Mouse (Mus musculus) embryo, embryonic 11.5 days (tissue): Measurements from ENCODE around the gene Thrb.

Experiments
- DNase-seq: peaks from one replicate; pipeline ENCODE4 v3.0.0-alpha.2; 2012; ENCODE audit warnings: low read depth, low spot score

Thrb gene

DNA sequence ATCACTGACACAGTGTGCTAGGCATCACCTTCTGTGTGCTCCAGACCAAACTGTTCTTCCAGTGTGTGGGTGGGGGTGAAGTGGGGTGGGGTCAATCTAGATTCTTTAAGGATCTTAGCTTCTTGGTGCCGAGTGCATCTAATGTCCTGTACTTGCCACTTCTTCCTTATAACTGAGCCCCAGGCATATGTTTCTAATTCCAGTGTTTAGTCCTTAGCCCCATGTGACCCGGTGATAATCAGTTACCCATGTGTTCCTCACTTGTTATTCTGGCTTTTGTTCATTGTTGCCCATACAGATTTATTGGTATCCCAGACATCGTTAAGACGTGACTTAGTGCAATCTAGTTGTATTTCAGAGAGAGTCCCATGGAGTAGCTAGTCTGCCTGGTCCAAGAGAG, 121.9 kb downstream of the Thrb start:
- DNase-seq = no peak

DNA sequence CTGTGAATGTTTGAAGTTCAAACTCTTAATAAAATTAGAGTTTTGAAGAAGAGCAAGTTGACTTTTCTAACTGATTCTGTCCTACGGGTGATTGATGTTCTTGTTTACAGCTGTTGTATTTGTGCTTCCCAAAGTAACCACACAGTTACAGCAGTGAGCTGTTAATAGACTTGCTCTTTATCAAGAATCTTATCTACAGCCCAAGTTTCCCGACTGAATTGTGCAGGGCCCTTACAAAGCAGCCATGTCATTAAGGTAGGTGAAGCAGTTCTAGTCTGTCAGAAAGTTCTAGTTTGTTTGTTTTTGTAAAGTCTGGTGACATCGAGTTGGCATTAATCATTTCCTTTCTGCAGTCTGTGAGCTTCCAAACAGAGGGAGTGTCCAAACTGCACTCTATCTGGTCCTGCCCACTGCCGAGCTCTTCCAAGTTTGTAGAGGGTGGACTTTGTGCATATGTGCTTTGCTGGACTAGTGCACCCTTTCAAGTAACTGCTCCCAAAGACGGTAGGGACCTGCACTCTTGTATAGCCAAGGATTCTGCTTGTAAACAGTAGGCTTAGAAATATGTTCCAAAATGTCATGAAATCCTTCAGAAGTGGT, 124.2 kb downstream of the Thrb start:
- DNase-seq = no peak

DNA sequence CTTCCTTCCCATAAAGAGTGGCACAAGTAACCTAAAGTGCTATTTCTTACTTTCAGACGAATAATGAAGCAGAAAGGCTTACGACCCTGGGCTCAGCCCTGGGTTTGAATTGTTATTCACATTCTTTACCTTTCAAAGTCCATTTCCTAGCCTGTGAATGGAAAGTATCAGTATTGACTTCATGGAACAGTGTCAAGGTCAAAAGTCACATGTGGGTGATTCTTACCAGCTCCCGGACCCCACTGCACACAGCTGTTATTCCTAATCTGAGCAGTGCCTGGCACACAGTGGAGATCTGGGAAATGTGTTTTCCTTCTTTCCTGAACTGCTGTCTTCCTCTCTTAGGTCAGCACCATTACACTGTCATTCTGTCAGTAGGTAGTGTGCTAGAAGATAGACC, 125.3 kb downstream of the Thrb start:
- DNase-seq = no peak

DNA sequence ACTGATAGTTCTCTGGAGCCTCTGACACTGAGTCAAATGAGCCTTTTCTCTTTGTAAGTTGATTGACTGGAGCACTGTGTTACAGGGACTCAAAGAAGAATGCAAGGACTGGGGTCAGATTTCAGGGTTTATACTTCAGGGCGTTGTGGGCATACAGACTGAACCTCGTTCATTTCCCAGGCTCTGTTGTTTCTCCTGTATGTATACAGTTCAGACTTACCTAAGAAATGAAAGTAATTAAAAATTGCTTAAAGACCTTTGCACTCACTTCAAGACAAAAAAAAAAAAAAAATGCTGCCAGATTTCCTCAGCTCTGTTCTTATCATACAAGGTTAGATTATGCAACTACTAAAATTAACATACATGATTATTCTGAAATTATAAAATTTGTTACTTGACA, 126.2 kb downstream of the Thrb start:
- no peak for DNase-seq

DNA sequence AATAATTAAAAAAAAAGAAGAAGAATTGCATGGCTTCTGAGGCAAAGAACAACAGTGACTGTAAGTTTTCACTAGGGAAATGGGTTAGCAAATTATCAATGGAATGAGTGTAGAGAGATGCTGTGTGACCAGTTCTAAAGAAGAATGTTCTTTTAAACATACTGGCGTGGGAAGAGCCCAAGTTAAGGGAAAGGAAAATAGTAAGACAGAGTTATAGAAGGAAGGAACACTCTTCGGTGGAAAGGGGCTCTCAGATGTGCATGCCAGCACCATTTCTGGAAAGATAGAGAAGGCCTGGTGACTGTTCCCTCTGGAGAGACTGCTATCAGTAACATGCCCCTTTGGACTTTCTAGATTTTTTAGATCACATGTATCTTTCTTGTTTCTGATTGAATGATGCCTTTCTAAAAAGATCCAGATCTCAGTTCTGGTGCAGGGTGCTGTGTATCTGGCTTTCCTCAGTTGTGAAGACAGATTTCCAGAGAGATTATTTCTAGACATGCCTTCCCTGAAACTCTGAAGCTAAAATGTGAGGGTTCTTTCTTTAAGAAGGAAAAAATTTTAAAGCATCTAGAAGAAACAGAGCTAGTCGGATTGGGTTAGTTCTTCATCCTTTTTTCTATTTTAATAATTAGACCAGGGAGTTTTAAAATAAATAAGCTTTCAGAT, 144.0 kb downstream of the Thrb start:
- DNase-seq = no peak

DNA sequence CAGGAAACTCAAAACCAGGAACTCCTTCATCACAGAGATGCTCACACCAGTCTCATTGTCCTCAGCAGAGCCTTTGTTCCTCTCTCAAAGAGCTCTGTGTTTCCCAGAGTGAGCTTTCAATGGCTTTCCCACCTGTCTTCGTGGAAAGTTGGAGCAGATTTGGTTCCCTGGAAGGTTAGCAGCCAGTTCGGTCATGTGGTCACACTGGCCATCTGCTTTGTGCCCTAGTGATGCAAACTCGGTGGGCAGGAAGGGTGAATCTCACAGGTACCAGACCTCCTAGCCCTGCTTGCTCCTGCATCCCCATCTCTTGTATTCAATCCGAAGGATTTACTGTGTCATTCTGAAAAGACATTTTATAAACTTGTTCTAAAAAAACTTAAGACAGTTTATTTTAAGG, 151.0 kb downstream of the Thrb start:
- DNase-seq = no peak

DNA sequence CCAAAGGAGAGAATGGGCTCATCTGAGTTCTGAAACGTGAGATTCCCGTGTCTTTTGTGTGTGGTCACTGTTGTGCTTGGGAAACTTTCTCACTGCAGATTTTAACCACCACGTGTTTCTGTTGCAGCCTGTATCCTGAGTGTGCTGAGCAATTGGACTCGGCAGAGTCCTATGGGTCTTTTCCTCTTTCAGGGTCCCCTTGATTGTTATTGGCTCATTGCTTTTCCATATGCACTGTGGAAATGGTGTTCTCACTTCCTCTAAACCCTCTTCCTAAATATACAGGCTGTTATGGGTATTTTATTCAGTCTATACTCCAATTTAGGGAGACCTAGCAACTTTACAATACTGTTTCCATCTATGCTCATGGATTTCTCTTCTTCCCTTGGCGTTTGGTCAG, 152.4 kb downstream of the Thrb start:
- no peak for DNase-seq

DNA sequence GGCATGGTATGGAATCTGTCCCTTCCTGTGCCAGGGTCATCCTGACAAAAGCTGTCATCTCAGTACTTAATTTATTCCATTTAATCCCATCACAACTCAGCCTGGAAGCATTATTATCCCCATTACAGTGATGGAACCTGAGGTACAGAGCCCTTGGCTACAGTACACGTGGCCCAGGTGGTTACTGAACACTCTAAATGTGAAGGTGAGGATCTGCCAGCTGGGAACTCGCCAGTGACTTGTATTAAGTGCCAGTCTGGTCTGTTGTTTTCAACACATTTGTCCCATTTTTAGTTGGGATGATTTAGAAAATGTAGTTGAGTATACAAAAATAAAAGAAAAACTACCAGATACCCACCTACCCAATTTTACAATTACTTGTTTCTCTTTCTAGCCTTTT, 155.0 kb downstream of the Thrb start:
- DNase-seq = no peak

DNA sequence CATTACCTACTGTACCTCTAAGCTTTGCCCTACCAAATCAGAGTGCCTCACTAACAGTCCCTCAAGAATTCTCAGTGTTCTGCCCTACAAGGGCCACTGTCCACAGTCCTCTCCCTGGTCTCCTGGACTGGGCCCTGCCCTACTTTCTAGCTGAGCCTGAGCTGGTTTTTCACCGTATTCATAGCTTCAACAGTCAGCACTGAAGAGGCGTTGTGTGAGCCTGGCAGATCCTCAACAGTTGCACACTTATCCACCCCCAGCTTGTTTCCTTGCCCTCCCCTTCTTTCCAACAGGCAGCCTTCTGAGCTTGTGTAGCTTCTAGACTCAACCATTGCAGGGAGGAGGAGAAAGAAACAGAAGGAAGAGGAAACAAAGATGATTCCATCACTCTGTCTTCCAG, 158.0 kb downstream of the Thrb start:
- DNase-seq = no peak

DNA sequence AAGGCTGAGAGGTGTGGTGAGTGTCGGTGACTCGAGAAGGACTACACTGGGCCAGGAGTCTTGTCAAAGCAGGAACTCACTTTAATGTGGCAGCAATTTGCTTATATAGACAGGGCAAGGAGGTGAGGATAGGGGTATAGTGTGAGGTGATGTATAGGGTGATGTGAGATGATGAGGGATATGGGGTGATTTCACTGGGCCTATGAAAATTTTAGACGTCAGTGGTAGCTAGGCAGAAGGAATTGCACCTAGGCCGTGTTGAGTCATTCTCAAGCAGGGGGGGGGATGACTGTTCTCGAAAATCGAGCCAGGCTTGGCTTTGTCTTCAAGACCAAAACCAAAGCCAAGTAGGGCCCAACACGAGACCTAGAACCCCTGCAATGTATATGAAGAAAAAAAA, 162.7 kb downstream of the Thrb start:
- DNase-seq = no peak

DNA sequence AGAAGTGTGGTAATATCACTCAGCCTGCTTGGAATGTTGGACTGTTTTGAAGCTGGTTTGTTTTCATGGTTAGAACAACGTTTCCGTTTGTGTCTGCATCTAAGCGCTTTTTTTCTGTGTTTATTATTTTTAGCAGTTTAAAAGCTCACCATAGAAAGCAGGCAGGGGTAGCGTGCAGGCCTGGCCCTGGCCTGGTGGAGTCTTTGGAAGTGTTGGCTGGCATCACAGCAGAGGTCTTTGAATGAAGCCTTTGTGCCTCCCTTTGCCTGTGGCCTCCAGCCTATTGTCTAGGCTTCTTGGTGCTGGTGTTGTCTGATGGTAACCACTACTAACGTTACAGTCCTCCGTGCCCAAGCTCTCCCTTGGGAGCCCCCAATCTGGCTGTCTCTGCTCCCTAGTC, 167.3 kb downstream of the Thrb start:
- DNase-seq = no peak

DNA sequence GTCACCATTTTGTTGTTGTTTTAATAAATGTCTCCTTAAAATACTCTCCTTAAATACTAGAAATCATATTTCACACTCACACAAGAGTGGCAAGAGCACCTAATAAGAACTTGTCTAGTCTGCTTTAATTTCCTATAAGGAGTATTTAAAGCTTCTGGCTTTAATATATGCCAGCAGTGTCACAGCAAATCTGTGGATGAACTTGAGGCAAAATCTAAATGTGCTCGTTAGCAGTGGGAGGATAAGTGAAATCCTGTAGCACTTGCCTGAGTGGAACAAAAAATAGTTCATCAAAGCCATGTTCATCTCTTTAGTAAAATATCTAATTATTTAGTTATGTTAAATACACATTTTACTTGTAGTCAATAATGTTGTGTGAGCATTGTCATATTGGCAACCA, 175.7 kb downstream of the Thrb start:
- no peak for DNase-seq

DNA sequence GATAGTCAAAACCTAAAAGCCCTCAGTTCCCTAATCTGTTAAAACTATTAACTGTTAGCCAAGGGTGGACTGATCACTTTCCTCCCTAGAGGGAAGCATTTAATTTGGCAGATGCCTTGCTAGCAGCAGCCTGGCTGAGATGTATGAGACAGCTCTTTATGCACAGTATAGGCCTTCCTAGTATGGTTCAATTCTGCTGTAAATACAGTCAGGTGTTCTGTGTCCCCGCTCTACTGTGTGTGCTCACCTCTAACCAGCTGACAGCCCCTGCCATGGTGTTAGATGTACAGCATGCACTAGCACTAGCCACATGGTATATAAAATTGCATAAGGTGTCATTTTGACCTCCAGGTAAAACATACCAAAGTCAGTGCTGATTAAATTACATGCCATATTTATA, 176.7 kb downstream of the Thrb start:
- DNase-seq = no peak

DNA sequence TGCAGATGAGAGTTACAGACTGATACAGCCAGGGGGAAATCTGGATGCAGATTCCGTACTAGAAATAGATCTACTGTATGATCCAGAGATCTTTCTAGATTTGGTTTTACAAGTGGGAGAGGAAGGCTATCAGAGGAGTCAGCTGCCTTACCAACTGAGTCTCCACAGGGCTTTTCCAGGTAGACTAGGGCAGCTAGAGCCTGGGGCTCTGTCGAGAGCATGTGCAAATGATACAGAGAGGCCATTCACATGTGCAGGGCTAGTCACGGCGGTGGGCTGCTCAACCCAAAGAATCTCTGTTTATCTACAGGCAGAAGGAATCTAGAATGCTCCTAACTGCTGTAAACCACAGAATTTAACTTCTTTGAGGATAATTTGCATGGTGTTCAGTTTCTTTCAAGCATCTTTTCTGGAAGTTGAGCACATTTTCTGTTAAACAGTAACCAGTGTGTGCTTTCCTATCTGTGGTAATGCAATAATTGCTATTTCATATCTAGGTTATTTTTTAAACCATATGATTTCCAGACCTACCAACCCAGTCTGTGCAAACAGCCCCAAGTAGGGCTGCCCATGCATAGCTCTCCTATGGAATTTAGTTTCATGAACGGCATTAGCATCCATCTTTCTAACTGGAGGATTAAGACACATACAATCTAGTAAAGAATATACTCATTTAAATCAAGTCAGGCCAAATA, 185.1 kb downstream of the Thrb start:
- DNase-seq = no peak

DNA sequence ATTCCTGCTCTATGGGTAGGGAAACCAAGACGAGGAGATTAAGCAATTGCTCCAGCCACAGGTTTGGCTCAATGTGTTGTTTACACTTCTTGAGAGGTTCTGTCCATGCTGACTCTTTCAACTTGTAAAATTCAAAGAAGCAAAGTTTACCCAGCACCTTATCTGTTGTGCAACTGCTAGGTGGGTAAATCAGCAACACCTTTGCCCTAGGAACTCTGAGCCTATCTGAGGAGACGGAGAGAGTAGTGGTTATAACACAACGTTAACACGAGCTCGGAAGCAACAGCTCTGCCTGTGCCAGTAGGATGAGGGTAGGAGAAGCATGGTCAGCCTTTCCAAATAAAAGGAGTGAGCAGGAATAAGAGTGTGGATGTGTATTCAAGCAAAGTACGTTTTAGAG, 185.8 kb downstream of the Thrb start:
- DNase-seq = no peak

DNA sequence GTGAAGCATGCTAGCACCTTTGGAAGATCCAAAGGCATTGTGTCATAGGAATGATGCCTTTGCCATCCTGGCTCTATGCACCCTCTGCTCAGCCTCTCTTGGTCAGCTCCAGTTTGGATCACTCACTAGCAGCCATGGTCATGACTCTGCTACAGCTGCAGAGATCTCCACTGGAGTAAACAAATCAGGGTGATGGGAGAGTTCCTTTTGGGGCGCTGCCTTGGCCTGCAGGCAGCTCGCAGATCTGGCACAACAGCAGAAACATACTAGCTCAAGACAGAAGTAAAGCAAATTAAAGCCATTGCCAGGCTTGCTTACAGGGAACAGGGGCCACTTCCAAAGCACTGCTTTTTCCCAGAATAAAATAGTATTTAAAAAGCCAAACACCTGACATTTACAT, 186.6 kb downstream of the Thrb start:
- no peak for DNase-seq

DNA sequence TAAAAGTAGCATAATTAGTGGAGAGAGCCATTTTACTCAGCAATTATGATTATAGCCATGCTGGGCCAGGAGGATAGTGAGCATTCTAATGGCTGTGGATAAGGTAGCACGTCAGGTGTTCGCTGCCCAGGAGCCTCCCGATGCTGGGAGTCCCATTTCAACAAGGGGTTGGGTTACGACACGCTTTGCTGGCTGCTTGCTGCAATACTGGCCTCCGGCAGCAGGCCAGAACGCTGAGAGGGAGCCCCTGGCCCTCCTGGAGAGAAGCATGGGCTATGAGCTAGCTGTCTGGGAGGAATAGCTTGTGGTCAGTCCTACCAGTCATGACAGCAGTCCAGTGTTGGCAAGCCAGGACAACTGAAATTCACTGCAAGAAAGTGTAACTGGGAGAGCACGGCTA, 187.2 kb downstream of the Thrb start:
- DNase-seq = no peak

DNA sequence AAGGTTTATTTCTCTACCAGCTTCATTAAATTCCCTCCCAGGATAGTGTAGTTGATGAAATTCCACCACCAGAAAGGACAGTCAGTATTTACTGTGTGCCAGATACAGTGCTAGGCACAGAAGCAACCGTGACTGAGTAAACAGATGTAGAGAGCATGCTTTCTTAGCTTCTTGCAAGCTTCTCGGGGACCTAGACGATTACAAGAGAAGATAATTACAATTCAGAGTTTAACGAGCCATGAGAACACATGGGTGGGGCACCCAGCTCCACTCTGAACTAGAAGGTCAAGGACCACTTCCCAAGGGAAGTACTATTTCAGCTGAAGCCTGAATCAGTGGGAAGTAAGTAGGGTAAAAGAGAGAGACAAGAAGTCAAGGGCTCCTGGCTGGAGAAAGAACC, 190.3 kb downstream of the Thrb start:
- no peak for DNase-seq

DNA sequence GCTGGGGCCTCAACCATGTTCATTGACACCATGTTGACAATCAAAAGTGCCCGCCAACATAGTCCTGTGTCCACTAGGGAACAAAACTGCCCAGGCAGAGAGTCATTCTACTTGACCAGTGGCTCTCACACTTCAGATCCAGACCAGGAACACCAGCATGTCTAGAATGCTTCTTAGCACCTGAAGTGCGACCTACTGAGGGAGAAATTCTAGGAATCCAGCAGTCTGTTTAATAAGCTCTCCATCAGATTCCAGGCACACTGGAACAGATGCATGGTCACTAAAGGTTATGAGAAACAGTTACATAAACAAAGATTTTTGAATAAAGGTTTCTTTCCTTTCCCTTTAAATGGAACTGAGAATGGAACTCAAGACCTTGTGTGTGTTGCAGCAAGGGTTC, 192.2 kb downstream of the Thrb start:
- DNase-seq = no peak

DNA sequence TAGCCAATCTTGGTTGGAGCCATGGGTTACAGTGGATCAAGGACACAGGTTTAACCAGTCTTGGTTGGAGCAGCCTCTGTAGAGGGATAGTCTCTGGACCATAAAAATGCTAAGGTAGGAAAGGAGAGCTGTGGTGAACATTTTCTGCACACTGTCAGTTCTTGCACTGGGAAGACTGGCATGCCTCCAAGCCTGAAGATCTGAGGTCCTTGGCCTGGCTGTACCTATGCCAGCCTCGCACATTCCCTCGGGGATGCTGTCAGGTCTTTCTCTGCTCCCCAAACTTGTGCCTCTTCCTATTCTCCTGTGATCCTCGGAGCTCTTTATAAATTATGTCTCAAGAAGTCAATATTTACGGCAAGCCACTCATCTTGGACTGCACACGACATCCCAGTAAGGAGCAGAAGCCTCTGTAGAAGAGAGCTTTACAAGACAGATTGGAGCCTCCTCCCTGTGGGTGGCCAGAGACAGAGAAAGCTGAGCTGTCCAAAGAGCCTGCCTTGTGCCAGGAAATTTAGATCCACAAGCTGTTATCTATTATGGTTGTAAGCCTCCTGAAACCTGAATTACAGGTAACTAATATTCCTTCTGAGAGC, 199.8 kb downstream of the Thrb start:
- DNase-seq = no peak

DNA sequence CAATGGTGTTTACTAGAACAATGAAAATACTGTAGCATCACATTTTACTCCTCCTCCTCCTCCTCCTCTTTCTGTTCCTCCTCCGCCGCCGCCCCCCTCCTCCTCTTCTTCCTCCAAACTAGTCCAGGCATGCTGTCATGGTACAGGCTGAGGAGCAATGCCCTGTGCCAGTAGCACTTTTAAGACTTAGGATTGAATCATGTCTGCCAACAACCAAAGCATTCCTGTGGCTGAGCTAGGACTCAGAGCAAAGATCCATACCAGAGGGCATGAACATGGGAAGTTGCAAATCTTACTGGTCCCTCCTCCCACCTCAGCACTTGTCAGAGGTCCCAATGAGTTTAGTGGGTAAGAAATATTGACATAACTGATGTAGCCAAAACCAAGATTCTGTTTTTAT, 202.6 kb downstream of the Thrb start:
- DNase-seq = no peak

DNA sequence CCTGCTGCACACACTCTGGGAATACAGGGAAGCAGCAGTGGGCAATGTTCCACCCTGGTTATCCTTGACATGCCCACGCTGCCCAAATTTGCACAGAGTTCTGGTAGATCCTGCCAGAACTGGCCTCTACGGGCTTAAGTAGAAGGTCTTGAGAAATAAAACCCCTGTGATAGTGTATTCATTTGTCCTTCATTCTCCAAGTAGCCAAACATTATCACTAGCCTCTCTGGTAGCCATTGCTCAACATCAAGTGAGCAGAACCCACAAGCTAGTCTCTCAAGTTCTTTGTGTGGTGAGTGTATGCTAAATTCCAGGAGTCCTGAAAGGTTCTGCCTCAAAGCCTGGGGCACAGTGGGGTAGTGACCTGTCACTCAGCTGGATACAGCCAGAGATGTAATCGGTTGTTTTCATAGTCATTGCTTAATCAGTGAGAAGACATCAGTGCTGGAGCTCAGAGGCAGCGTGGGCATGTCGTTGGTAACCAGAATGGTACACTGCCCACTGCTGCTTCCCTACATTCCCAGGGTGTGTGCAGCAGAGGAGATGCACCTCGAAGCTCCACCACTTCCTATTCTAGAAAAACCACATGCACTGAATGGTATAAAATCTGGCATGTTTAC, 203.8 kb downstream of the Thrb start:
- DNase-seq = no peak

DNA sequence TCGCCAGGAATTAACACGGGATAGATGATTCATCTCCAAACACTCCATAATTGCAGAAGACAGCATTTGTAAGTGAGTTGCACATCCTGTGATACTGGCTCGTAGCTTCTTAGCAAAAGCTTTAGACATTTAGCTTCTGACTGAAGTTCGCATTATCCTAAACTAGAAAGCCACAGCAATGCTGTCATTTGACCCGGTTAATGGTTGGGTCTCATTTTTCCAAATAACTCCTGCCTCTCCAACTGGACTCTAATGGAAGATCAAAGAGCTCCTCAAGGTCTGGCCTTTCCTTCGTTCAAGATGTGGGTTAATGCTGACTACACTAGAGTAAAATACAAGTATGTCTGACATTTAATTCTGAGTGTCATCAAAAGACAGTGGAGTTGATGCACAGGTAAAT, 208.3 kb downstream of the Thrb start:
- DNase-seq = no peak
